Mouse (Mus musculus) CD4-positive, CD25-positive, alpha-beta regulatory T cell, adult 9 weeks (primary cell): ENCODE results near the gene Atg4a. TPM values are rescaled to one million over a fixed set of nuclear protein-coding genes. Genes with fewer than 3 reads are reported as not detected.

Experiments used
- polyA plus RNA-seq: library from polyadenylated mRNA; unstranded; fragments of 100-300 nt; shearing (Covaris generic); gene quantifications from one replicate; pipeline ENCODE4 v1.2.1, GENCODE M21; 2017

The Atg4a gene
- 40.5 TPM for polyA plus RNA-seq

DNA sequence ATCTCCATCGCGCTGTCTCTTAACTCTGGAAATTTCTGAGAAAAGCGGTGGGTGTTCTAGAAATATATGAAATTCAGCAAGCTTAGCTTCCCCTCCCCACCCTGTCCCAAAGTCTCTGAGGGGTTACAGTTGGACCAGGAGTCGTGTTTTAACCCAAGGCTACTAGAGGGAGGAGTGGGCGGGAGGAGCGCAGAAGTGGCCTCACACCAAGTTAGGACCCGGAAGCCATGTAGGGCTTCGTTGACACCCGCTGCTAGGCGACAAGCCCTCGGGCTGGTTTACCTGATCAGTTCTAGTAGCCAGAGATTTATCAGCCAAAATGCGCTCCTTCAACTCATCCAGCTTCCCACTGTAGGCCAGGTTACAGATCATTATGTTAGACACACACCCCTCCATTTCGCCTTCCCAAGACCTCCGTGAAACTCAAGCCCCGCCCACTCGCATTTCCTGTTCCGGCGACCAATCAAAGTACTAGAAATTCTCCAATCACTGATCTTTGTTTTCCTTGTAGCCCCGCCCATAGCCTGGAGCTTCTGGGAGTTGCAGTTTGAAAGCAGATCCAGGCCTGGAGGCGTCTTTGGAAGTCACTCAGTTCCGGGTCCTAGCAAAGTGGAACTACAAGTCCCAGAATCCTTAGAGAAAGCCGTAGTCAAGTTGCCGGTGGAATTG, at the start of gene Atg4a, which contains the start of gene Psmd10:
Gene Atg4a, plus strand, starts transcription at position 636 of the 669 bp plus-strand sequence.
Gene Psmd10, minus strand, starts transcription at position 457 of the 669 bp plus-strand sequence.

DNA sequence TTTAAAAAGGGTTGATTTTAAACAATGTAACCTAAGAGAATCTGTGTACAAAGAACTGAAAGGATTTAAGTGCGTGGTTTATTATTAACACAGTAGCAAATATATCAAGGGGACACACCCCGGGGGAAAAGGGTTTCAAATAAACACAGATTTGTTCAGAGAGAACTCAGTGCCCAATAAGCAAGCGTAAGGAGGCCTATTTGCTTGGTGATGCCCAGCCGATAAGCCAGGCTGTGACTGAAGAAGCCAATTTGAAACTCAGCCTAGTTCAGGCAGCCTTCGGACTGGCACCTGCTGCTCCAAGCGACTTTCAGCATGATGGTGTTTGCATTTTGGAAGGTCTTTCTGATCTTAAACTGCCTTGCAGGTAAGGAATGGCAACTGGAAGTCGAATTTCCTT, 49.3 kb upstream of the Atg4a start, which contains the start of gene Vsig1:
Gene Vsig1, plus strand, starts transcription at position 249 of the 400 bp plus-strand sequence.

Other genes with a start within 250 kb of the Atg4a start
- gene Tex13b, start 143.5 kb upstream of the Atg4a start, polyA plus RNA-seq = 0.12 TPM
- gene Vsig1, start 49.3 kb upstream of the Atg4a start, polyA plus RNA-seq = not detected
- gene Psmd10, start 179 bp upstream of the Atg4a start, polyA plus RNA-seq = 66.4 TPM